In the genomic region with DNA sequence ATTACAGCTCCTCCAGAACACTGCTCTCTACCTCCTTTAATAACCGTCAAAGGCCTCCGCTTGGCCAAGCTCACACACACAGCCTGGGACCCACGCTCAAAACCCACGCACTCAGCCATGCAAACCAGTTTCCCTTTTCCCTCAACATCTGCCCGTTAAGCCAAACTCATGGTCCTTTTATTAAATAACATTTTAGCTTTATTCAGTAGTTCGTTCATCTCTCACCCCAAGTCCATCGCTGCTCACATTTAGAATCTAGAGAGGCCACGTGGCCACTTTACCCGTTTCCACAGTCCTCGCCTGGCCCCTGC, we compare ENCODE assay signal across 10 mouse cellular contexts. TPM values are rescaled to one million over a fixed set of nuclear protein-coding genes. Genes with fewer than 3 reads are reported as not detected.
DNase-seq lines count a peak whose midpoint lies in the region; ATAC-seq and TF ChIP-seq lines count a peak whose summit lies in the region.
"Had no signal": no experiment of that assay in that cellular context is flagged by ENCODE, and none has a peak within 500 bp of the region (broad histone marks: within the 10 kb centered on the region; RNA-seq: fewer than 3 reads in every experiment).

No protein-coding gene starts in this region.

- H3K36me3 ChIP-seq in lung, embryonic 16.5 days (ENCODE audit: control insufficient read depth, insufficient read depth, low read length) = no peaks in the 10 kb centered on the region
- H3K36me3 ChIP-seq in limb, embryonic 11.5 days (ENCODE audit: control insufficient read depth, insufficient read depth, low read length) = no peaks in the 10 kb centered on the region

- TF ChIP-seq POLR2A in olfactory bulb, adult 2 months (IDR thresholded peaks at IDR 0.05; ENCODE audit: insufficient read depth, low read depth, low read length) = no peak

- H3K4me2 ChIP-seq in lung, embryonic 16.5 days (ENCODE audit: low read depth, low read length) = peak overlapping the region; percentile 86
- H3K4me2 ChIP-seq in limb, embryonic 11.5 days (ENCODE audit: low read depth, severe bottlenecking) = peak overlapping the region; percentile 93

- no peak for TF ChIP-seq CTCF in olfactory bulb, adult 2 months (IDR thresholded peaks at IDR 0.05; ENCODE audit: insufficient read depth, low read depth, low read length)

- H3K4me1 ChIP-seq in lung, embryonic 16.5 days (replicated peaks; ENCODE audit: control insufficient read depth, insufficient read depth, low read length) = peaks cover 28% of the 10 kb centered on the region
- peaks cover 29% of the 10 kb centered on the region for H3K4me1 ChIP-seq in limb, embryonic 11.5 days (ENCODE audit: control insufficient read depth, insufficient read depth, low read length)
- H3K4me1 ChIP-seq in olfactory bulb, adult 2 months (ENCODE audit: control insufficient read depth, insufficient read depth, low read length) = peaks cover 23% of the 10 kb centered on the region

- no peak for ATAC-seq in lung, embryonic 16.5 days (ENCODE audit: low read depth)
- ATAC-seq in limb, embryonic 11.5 days (ENCODE audit: insufficient number of reproducible peaks, low FRiP score, low TSS enrichment, low read depth) = no peak

- peaks cover 61% of the 10 kb centered on the region for H3K27me3 ChIP-seq in lung, embryonic 16.5 days (ENCODE audit: control insufficient read depth, insufficient read depth, low read depth, low read length)
- H3K27me3 ChIP-seq in limb, embryonic 11.5 days (ENCODE audit: control insufficient read depth, insufficient read depth, low read length) = peaks cover 52% of the 10 kb centered on the region

- peak; percentile 50 for DNase-seq in embryo, embryonic 10.5 days (ENCODE audit: low spot score)
- no peak for DNase-seq in embryo, embryonic 10 days (ENCODE audit: low spot score)
- DNase-seq in lung, postnatal 10 days = no peak
- no peak for DNase-seq in limb, embryonic 11.5 days (ENCODE audit: low spot score)
- DNase-seq in layer of hippocampus, postnatal 25 days (ENCODE audit: extremely low spot score in 1 of 2, low spot score in 1 of 2) = no peak
- DNase-seq in right cerebral cortex, postnatal 4 days = no peak
- DNase-seq: kidney, adult 9 months had no signal

- peak overlapping the region; percentile 57 for H3K9ac ChIP-seq in lung, embryonic 16.5 days (ENCODE audit: low read length)
- H3K9ac ChIP-seq in limb, embryonic 11.5 days (ENCODE audit: low read length) = peak overlapping the region; percentile 70; the same call in 1 of the 2 replicates

- no peak overlapping the region for H3K27ac ChIP-seq in lung, embryonic 16.5 days (ENCODE audit: low read length)
- H3K27ac ChIP-seq in limb, embryonic 11.5 days (replicated peaks; ENCODE audit: low read depth, low read length) = no peak overlapping the region
- no peak overlapping the region for H3K27ac ChIP-seq in olfactory bulb, adult 2 months (ENCODE audit: insufficient read depth, low read depth, low read length)

- peak overlapping the region; percentile 51 for H3K4me3 ChIP-seq in lung, embryonic 16.5 days (ENCODE audit: low read length)
- H3K4me3 ChIP-seq in limb, embryonic 11.5 days (ENCODE audit: low read depth, low read length) = peak overlapping the region; percentile 50
- peak overlapping the region; percentile 54 for H3K4me3 ChIP-seq in olfactory bulb, adult 2 months (ENCODE audit: insufficient read depth, low read depth, low read length)

- WGBS in lung, embryonic 16.5 days = 18% methylated on average over 10 of the region's 10 CpGs
- 18% methylated on average over 10 of the region's 10 CpGs for WGBS in limb, embryonic 11.5 days
- 8% methylated on average over 10 of the region's 10 CpGs for WGBS in olfactory bulb, adult 2 months

- H3K9me3 ChIP-seq in lung, embryonic 16.5 days (ENCODE audit: control insufficient read depth, low read length) = no peaks in the 10 kb centered on the region
- no peaks in the 10 kb centered on the region for H3K9me3 ChIP-seq in limb, embryonic 11.5 days (ENCODE audit: control insufficient read depth, low read length)

RNA-seq across cellular contexts. Expression of a gene that starts 3.0 kb away (rescaled TPM):
- polyA plus RNA-seq in lung, embryonic 16.5 days (2015; fragmentation: Nextera tagmentation; extraction: Ambion mirVana) = 9.0 and 11.0 TPM in 2 replicates
- polyA plus RNA-seq in limb, embryonic 11.5 days (2014; fragmentation: Nextera tagmentation; extraction: Ambion mirVana) = 5.5 and 7.1 TPM in 2 replicates
- polyA plus RNA-seq in olfactory bulb, adult 2 months (2012; ENCODE audit: insufficient read depth, insufficient read length, low replicate concordance, missing spikeins) = not detected in 2 replicates
- 1 to 10 TPM; 3.0 to 3.9 TPM for total RNA-seq in layer of hippocampus, postnatal 25 days (2021)

RNA-seq across cellular contexts. Expression of a gene that starts 4.2 kb away (rescaled TPM):
- polyA plus RNA-seq in lung, embryonic 16.5 days (2015; fragmentation: Nextera tagmentation; extraction: Ambion mirVana) = not detected in 2 replicates
- not detected in 2 replicates for polyA plus RNA-seq in limb, embryonic 11.5 days (2014; fragmentation: Nextera tagmentation; extraction: Ambion mirVana)
- not detected in 2 replicates for polyA plus RNA-seq in olfactory bulb, adult 2 months (2012; ENCODE audit: insufficient read depth, insufficient read length, low replicate concordance, missing spikeins)
- not detected for total RNA-seq in layer of hippocampus, postnatal 25 days (2021)

RNA-seq across cellular contexts. Expression of a gene that starts 5.5 kb away (rescaled TPM):
- 10.9 and 12.6 TPM in 2 replicates for polyA plus RNA-seq in lung, embryonic 16.5 days (2015; fragmentation: Nextera tagmentation; extraction: Ambion mirVana)
- polyA plus RNA-seq in limb, embryonic 11.5 days (2014; fragmentation: Nextera tagmentation; extraction: Ambion mirVana) = 16.2 and 17.1 TPM in 2 replicates
- not detected in 2 replicates for polyA plus RNA-seq in olfactory bulb, adult 2 months (2012; ENCODE audit: insufficient read depth, insufficient read length, low replicate concordance, missing spikeins)
- total RNA-seq in layer of hippocampus, postnatal 25 days (2021) = 10 to 100 TPM in 1 of 2 experiments, 1 to 10 TPM in 1; 9.9 to 10.3 TPM

RNA-seq across cellular contexts. Expression of a gene that starts 7.4 kb away (rescaled TPM):
- polyA plus RNA-seq in lung, embryonic 16.5 days (2015; fragmentation: Nextera tagmentation; extraction: Ambion mirVana) = 0.48 and 0.80 TPM in 2 replicates
- 0.35 and 0.43 TPM in 2 replicates for polyA plus RNA-seq in limb, embryonic 11.5 days (2014; fragmentation: Nextera tagmentation; extraction: Ambion mirVana)
- polyA plus RNA-seq in olfactory bulb, adult 2 months (2012; ENCODE audit: insufficient read depth, insufficient read length, low replicate concordance, missing spikeins) = not detected in 2 replicates
- not detected for total RNA-seq in layer of hippocampus, postnatal 25 days (2021)
- polyA plus RNA-seq: brain, embryonic 14.5 days had no signal

RNA-seq across cellular contexts. Expression of a gene that starts 12.7 kb away (rescaled TPM):
- polyA plus RNA-seq in lung, embryonic 16.5 days (2015; fragmentation: Nextera tagmentation; extraction: Ambion mirVana) = 12.6 and 14.2 TPM in 2 replicates
- 0.81 and 1.5 TPM in 2 replicates for polyA plus RNA-seq in limb, embryonic 11.5 days (2014; fragmentation: Nextera tagmentation; extraction: Ambion mirVana)
- not detected in 2 replicates for polyA plus RNA-seq in olfactory bulb, adult 2 months (2012; ENCODE audit: insufficient read depth, insufficient read length, low replicate concordance, missing spikeins)
- under 1 TPM; 0.57 to 0.70 TPM for total RNA-seq in layer of hippocampus, postnatal 25 days (2021)

Comparison
In these comparisons a context has a peak if more than half of its experiments do, and no peak if none do; other contexts are left out.
1. RNA of a gene that starts 5.5 kb away (polyA plus RNA-seq): 16.2 to 17.1 TPM in limb, embryonic 11.5 days and 10.9 to 12.6 TPM in lung, embryonic 16.5 days; not detected in olfactory bulb, adult 2 months; every median in the first group is over 10 times any median in the second.
2. Peak in every context shown above with its lines, with median percentiles within 50 percentile points of each other: H3K4me3 ChIP-seq.